Comparison of ENCODE assay signal across 8 mouse cellular contexts in genomic region chr3:139074484-139075211, GRCm38 (mm10). TPM values are rescaled to one million over a fixed set of nuclear protein-coding genes. Genes with fewer than 3 reads are reported as not detected.
A peak's percentile ranks its signal among the peaks of the same experiment; 100 is the strongest.
DNase-seq lines count a peak whose midpoint lies in the region; ATAC-seq and TF ChIP-seq lines count a peak whose summit lies in the region.

Rap1gds1 (minus strand) TSS chr3:139075201.

- H3K4me2 ChIP-seq in forebrain, embryonic 12.5 days = peak within 1 kb of the TSS; percentile 83
- peak within 1 kb of the TSS; percentile 73 for H3K4me2 ChIP-seq in heart, embryonic 16.5 days (ENCODE audit: low read depth, low read length)
- H3K4me2 ChIP-seq in liver, embryonic 16.5 days (ENCODE audit: low read depth, low read length) = peak within 1 kb of the TSS; percentile 99
- peak within 1 kb of the TSS; percentile 88 for H3K4me2 ChIP-seq in neural tube, embryonic 12.5 days (replicated peaks)
- H3K4me2 ChIP-seq in stomach, postnatal 0 days (replicated peaks; ENCODE audit: low read depth) = peak within 1 kb of the TSS; percentile 99

- peaks cover 8% of the 10 kb centered on the region; the same call in 1 of the 2 replicates for H3K4me1 ChIP-seq in forebrain, embryonic 12.5 days
- H3K4me1 ChIP-seq in heart, embryonic 16.5 days (ENCODE audit: control insufficient read depth, insufficient read depth, low read length) = peaks cover 15% of the 10 kb centered on the region
- peaks cover 9% of the 10 kb centered on the region for H3K4me1 ChIP-seq in liver, embryonic 16.5 days (ENCODE audit: control insufficient read depth, low read depth, low read length)
- peaks cover 4% of the 10 kb centered on the region; the same call in 1 of the 2 replicates for H3K4me1 ChIP-seq in neural tube, embryonic 12.5 days
- H3K4me1 ChIP-seq in stomach, postnatal 0 days (replicated peaks; ENCODE audit: control insufficient read depth, insufficient read depth) = no peaks in the 10 kb centered on the region

- peak within 1 kb of the TSS; percentile 88 for H3K4me3 ChIP-seq in forebrain, embryonic 12.5 days (replicated peaks)
- H3K4me3 ChIP-seq in heart, embryonic 16.5 days (ENCODE audit: low read length) = peak within 1 kb of the TSS; percentile 98
- peak within 1 kb of the TSS; percentile 95 for H3K4me3 ChIP-seq in liver, embryonic 16.5 days (ENCODE audit: low read depth, low read length)
- peak within 1 kb of the TSS; percentile 87 for H3K4me3 ChIP-seq in neural tube, embryonic 12.5 days
- peak within 1 kb of the TSS; percentile 98 for H3K4me3 ChIP-seq in stomach, postnatal 0 days (ENCODE audit: low read depth, low read length)

- no peak for TF ChIP-seq CTCF in stomach, postnatal 0 days (IDR thresholded peaks at IDR 0.05; ENCODE audit: low read depth)

- DNase-seq in CD8-positive naive resting alpha-beta T cell, adult 2 months (ENCODE audit: low read depth in 2 of 2, low spot score in 2 of 2) = peak; percentile 55 to 57
- peak; percentile 25 for DNase-seq in c-Kit-positive CD71-positive TER-119-negative erythroid progenitor cells, embryonic 14.5 days (ENCODE audit: low read depth)
- DNase-seq in kidney, postnatal 36 days = peak; percentile 47 to 74
- DNase-seq in stomach, postnatal 0 days (ENCODE audit: low spot score) = peak; percentile 67

- under 1% methylated on average over 66 of the region's 97 CpGs for WGBS in forebrain, embryonic 12.5 days
- under 1% methylated on average over 78 of the region's 97 CpGs for WGBS in heart, embryonic 16.5 days
- WGBS in liver, embryonic 16.5 days (ENCODE audit: insufficient replicate concordance) = under 1% methylated on average over 51 of the region's 97 CpGs
- WGBS in neural tube, embryonic 12.5 days = under 1% methylated on average over 93 of the region's 97 CpGs
- WGBS in stomach, postnatal 0 days = under 1% methylated on average over 45 of the region's 97 CpGs

- peak within 1 kb of the TSS; percentile 87 for H3K9ac ChIP-seq in forebrain, embryonic 12.5 days
- H3K9ac ChIP-seq in heart, embryonic 16.5 days (ENCODE audit: low read length) = peak within 1 kb of the TSS; percentile 99
- peak within 1 kb of the TSS; percentile 88 for H3K9ac ChIP-seq in liver, embryonic 16.5 days (ENCODE audit: low read depth, low read length)
- peak within 1 kb of the TSS; percentile 94 for H3K9ac ChIP-seq in neural tube, embryonic 12.5 days
- H3K9ac ChIP-seq in stomach, postnatal 0 days (ENCODE audit: low read length) = peak within 1 kb of the TSS; percentile 90

- no peaks in the 10 kb centered on the region for H3K36me3 ChIP-seq in forebrain, embryonic 12.5 days (replicated peaks)
- no peaks in the 10 kb centered on the region for H3K36me3 ChIP-seq in heart, embryonic 16.5 days (ENCODE audit: control insufficient read depth, insufficient read depth)
- H3K36me3 ChIP-seq in liver, embryonic 16.5 days (ENCODE audit: control insufficient read depth, insufficient read depth) = no peaks in the 10 kb centered on the region
- no peaks in the 10 kb centered on the region for H3K36me3 ChIP-seq in neural tube, embryonic 12.5 days
- no peaks in the 10 kb centered on the region for H3K36me3 ChIP-seq in stomach, postnatal 0 days (ENCODE audit: control insufficient read depth, insufficient read depth, low read length)

- TF ChIP-seq EP300 in stomach, postnatal 0 days (optimal IDR thresholded peaks at IDR 0.05) = no peak

- no peaks in the 10 kb centered on the region for H3K9me3 ChIP-seq in forebrain, embryonic 12.5 days
- H3K9me3 ChIP-seq in heart, embryonic 16.5 days (replicated peaks; ENCODE audit: control insufficient read depth, low read length) = no peaks in the 10 kb centered on the region
- H3K9me3 ChIP-seq in liver, embryonic 16.5 days (replicated peaks; ENCODE audit: control insufficient read depth, low read length) = no peaks in the 10 kb centered on the region
- H3K9me3 ChIP-seq in neural tube, embryonic 12.5 days = no peaks in the 10 kb centered on the region
- H3K9me3 ChIP-seq in stomach, postnatal 0 days (ENCODE audit: control insufficient read depth, low read length) = no peaks in the 10 kb centered on the region

- no peaks in the 10 kb centered on the region for H3K27me3 ChIP-seq in forebrain, embryonic 12.5 days
- H3K27me3 ChIP-seq in heart, embryonic 16.5 days (ENCODE audit: control insufficient read depth, insufficient read depth, low read length) = no peaks in the 10 kb centered on the region
- no peaks in the 10 kb centered on the region for H3K27me3 ChIP-seq in liver, embryonic 16.5 days (ENCODE audit: control insufficient read depth, insufficient read depth, low read depth, low read length)
- no peaks in the 10 kb centered on the region for H3K27me3 ChIP-seq in neural tube, embryonic 12.5 days (replicated peaks)
- H3K27me3 ChIP-seq in stomach, postnatal 0 days (ENCODE audit: control insufficient read depth, insufficient read depth, low read length) = no peaks in the 10 kb centered on the region

- ATAC-seq in forebrain, embryonic 12.5 days (ENCODE audit: low FRiP score) = peak; percentile 68
- ATAC-seq in heart, embryonic 16.5 days (replicated peaks; ENCODE audit: extremely low read depth, insufficient read depth, low FRiP score) = peak; percentile 56
- peak; percentile 33 for ATAC-seq in liver, embryonic 16.5 days (ENCODE audit: low read depth)
- peak; percentile 45 for ATAC-seq in neural tube, embryonic 12.5 days (ENCODE audit: low FRiP score, low read depth)
- peak; percentile 69 for ATAC-seq in stomach, postnatal 0 days (ENCODE audit: low FRiP score, low TSS enrichment)

- peak within 1 kb of the TSS; percentile 98 for H3K27ac ChIP-seq in forebrain, embryonic 12.5 days
- peak within 1 kb of the TSS; percentile 98 for H3K27ac ChIP-seq in heart, embryonic 16.5 days (ENCODE audit: low read length)
- H3K27ac ChIP-seq in liver, embryonic 16.5 days (ENCODE audit: low read length) = peak within 1 kb of the TSS; percentile 93
- peak within 1 kb of the TSS; percentile 96 for H3K27ac ChIP-seq in neural tube, embryonic 12.5 days
- H3K27ac ChIP-seq in stomach, postnatal 0 days (replicated peaks) = peak within 1 kb of the TSS; percentile 97

RNA-seq across cellular contexts. Expression of gene Rap1gds1, which starts in this region (rescaled TPM):
- polyA plus RNA-seq in forebrain, embryonic 12.5 days (2016; fragmentation: Nextera tagmentation; extraction: Ambion mirVana) = 57.7 and 59.1 TPM in 2 replicates
- 55.0 and 56.2 TPM in 2 replicates for polyA plus RNA-seq in heart, embryonic 16.5 days (2015; fragmentation: Nextera tagmentation; extraction: Ambion mirVana)
- 13.7 and 14.8 TPM in 2 replicates for polyA plus RNA-seq in liver, embryonic 16.5 days (2015; fragmentation: Nextera tagmentation; extraction: Ambion mirVana)
- 83.4 and 93.7 TPM in 2 replicates for polyA plus RNA-seq in neural tube, embryonic 12.5 days (2016; fragmentation: Nextera tagmentation; extraction: Ambion mirVana)
- 22.5 and 24.1 TPM in 2 replicates for polyA plus RNA-seq in stomach, postnatal 0 days (2015; fragmentation: Nextera tagmentation; extraction: Ambion mirVana)

Comparison
In these comparisons a context has a peak if more than half of its experiments do, and no peak if none do; other contexts are left out.
1. Peak in every context shown above with its lines: DNase-seq, ATAC-seq, H3K4me3 ChIP-seq and H3K27ac ChIP-seq.